Mouse (Mus musculus) layer of hippocampus, adult 18-20 months (tissue): ENCODE results near the gene Cux1. TPM values are rescaled to one million over a fixed set of nuclear protein-coding genes. Genes with fewer than 3 reads are reported as not detected.

ENCODE experiments used
- DNase-seq, 2 experiments: peaks; one replicate each; pipeline ENCODE4 v3.0.0; 2022; ENCODE audit warnings: low spot score in 2 of 2
- total RNA-seq, 2 experiments: library from RNA; stranded (reverse); gene quantifications; 2 replicates each; pipeline ENCODE4 v1.2.3; 2021

Gene Cux1
- total RNA-seq, 2 experiments from 2014 or later: 38.2 to 39.5 TPM

DNA sequence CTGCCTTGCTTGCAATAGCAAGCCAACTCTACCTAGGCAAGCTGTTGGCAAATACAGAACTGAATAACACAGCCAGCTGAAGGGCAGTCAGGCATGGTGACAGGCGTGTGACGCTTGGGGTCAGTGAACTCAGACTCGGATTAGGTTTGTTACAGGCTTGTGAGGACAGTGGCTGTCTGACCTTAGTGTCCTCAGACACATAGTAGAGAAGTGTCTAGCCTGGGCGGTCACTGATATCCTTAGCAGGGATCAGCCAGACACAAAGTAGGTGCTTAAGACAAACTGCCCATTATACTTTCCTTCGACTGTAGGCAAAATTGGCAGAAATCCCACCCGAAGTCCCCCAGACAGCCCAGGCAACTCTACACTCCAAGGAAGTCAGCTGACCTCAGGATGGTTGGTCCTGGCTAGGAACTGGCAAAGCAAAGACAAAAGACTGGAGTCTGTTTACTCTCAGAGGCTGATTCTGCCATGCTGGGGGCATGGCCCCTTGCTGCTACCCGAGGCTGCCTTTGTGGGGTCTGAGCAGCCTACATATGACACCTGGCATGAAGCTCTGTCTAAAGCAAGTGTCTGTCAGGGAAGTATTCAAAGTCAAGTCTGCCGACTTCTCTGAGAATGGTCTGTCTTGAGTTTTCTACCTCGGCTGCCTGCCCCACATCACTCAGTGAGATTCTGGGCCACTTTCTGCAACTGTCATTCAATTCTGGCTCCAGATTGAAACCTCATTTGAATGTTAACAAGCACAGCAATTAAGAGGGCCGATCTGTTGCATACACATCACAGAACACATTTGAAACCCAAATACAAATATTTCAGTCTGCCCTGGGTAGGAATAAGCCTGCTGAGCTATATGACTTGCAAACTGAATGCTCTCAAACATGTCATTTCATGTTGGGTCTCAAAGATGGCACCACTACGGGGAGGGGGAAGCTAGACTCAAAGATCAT is 124.8 kb downstream of the Cux1 start:
- peak in 1 of 2 experiments; percentile 23 for DNase-seq

DNA sequence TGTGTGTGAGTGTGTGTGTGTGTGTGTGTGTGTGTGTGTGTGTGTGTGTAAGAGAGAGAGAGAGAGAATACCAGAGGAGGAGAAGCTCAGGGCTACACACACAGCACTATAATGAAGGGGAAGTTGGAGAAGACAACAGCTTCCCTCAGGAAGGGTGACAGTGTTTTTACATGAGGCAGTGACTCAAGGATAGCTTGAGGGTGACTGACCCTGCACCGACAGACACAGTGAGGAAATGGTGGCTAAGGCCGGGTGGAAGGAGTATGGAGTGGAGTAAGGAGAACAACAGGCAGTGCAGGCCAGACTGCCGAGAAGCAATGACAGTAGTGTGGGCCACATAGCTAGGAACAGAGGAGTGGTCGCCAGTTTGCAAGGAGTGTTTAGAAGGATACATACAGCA is 137.6 kb downstream of the Cux1 start:
- DNase-seq: no peak

DNA sequence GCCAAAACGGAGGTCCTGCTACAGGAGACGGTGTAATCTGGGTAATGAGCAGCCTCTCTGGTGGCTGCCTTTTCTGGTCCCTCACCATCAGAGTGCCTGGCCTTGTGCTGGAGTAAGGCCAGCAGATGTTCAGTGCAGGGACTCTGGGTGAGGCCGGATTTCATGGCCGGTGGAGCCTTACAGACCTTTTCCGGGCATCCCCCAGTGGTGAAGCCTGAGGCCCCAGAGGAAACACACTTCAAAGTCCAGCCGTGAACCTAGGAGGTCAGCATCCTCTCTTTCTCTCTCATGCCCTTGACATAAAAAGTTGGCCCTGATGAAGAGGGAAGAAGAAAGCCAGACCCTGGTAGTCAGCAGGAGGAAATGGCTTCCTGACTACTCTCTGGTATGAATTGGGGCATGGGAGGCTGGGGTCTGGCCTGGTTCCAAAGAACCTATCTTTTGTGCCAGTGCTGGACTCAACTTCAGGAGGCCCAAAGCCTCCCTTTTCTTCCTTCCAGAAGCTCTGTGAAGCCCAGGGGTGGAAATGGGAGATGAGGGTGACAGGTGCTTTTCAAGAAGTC is 138.7 kb downstream of the Cux1 start:
- no peak for DNase-seq

DNA sequence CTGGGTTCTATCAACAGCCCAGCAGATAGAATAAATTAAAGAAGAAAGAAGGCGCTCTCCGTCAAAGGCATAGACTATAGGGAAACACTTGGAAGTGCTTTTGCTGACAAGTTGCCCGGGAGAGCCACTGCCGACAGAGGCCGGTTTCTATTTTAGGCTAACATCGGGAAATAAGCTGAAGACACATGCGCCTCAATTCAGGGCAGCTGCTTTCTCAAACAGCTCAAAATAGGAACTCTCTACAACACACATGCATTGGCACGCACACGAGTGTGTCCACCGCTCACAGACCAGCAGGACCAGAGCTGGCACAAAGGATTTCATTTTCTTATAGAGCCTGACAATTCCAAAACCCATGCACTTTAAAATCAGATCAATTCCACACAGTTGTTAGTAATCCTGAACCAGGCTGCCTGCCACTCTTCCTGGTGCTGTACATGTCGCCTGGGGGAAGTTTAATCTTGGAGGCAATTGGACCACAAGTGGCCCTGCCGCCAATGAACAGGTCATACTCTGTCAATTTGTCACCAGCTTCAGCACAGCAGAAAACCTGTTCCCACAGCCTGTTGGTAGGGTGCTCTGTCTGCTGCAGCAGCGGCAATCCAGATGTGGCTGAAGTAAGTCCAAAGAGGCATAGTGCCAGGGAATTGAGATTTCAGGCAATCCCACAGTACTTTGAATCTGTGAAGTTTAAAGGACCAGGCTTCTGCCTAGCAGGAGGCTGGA is 139.4 kb downstream of the Cux1 start:
- DNase-seq: peak in 1 of 2 experiments; percentile 15

DNA sequence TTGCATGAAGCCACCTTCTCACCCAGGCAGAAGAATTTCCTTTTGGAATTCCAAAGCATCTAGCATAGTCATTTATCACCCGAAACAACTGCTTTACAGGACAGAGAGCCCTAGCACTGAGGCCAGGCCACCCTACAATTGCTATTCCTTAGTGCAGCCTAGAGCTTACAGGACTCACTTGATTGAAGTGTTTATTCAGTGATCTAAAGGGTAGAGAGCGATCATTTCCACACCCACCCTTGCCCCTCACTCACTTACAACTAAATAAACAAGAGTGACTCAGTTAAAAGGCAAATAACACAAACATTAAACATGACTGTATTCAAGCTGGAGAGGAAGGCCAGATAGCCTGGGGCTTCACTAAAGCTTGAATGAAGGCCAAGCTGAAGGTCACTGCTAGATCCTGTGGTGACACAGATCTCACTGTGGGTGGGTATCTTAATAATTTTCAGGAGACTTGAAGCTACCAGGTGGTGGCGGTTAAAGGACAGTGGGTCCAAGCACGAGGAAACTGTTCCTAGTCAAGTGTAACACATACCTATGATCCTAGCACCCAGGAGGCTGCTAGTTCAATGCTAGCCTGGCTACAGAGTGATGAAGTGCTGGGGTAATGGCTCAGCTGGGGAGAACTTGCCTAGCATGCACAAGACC is 140.0 kb downstream of the Cux1 start:
- no peak for DNase-seq

DNA sequence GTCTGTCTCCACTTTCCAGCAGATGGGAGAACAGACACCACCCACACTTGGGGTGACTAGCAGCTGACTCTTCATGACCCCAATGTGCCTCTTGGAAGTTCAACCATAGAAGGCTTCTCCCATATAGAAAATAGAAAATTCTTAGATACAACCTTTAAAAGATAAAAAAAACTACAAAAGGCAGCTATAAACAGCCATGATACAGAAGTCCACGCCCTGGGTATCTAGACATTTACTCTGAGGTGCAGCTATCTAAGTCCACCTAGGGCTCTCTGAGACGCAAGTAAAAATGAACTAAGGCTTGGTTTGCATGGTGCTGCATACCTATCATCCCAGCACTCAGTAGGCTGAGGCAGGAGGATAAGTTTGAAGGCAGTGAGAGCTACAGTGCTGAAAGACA is 144.3 kb downstream of the Cux1 start:
- no peak for DNase-seq

DNA sequence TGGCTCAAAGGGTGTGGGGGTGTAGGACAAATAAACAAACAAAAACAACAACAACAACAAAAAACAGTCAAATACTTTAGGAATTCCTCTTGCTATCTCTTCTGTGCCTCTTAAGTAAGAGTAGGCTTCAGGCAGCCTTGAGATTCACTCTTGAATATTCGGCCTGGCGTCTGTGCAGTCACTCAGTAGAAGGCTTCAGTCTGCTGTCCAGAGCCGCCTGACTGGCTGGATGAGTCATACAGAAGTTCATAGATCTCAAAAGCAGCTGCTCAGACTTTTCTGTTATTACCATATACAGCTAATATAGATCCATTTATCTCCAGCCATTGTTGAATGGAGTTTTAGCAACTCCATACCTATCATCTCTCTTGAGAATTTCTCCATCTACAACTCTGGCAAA is 145.4 kb downstream of the Cux1 start:
- DNase-seq: no peak

DNA sequence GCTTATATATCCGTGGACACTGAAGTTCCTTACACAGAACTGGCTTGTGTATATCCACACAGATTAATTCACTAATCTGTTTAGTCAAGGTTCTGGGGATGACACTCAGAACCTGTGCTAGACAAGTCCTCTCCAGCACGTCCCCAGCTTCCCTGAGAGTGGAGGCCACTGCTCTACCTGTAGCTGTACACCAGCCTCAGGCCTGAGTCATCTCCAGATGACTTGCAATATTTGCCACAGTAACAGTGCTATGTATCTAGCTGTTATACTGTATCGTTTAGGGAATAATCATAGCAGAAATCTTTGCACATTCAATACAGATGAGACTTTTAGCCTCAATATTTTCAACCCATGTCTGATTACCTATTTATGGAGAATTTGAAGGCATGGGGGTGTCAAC is 146.0 kb downstream of the Cux1 start:
- no peak for DNase-seq

DNA sequence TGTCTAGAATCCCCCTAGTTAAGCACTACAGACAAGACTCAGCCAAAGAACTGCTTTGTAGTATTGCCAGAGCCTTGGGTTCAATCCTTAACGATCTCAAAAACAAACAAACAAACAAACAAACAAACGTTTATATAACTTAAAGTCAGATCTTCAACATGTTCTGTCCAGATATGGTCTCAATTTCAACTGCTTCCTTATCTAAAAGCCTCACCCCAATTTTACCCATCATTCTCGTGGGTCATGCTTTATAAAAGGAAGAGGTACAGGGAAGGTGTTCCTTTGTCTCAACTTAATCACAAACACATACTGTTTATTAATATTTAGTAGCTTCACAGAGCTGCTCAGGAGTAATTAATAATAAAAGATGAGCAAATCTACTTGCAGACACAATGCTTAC is 146.9 kb downstream of the Cux1 start:
- DNase-seq: no peak

DNA sequence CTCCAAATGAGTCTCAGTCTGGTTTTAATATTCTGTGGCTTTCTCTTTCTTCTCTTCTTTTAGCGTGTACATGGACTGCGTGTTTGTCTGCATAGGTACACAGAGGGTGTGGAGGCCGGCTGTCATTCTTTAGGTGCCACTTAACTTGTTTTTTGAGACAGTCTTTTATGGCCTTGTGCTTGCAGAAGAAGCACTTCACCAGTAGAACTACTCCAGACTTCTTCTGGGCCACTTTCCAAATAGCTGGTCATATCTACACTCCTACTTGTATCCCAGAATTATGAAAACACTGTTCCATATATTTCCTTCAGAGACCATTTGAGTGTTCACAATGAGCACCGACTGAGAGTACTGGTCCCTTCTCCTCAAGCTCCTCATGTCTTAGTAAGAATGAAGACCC is 149.4 kb downstream of the Cux1 start:
- no peak for DNase-seq

DNA sequence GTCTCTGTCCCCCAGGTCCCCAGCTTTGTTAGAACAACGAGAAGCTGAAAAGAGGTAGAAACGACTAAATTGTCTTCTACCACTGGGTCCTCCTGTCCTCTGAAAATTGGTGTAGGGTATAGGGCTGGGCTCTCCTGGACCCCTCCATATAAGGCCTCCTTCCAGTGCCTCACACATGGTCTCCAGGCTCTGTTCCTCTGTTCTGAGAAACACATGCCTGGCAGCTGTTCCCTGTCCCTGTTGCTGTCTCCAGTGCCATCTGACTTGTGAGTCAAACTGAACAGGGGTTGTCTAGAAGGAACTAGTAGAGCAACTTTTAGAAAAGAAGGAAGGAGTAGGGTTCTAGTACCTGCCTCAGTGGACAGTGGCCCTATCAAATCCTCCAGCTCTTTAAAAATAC is 152.8 kb downstream of the Cux1 start:
- DNase-seq: no peak

DNA sequence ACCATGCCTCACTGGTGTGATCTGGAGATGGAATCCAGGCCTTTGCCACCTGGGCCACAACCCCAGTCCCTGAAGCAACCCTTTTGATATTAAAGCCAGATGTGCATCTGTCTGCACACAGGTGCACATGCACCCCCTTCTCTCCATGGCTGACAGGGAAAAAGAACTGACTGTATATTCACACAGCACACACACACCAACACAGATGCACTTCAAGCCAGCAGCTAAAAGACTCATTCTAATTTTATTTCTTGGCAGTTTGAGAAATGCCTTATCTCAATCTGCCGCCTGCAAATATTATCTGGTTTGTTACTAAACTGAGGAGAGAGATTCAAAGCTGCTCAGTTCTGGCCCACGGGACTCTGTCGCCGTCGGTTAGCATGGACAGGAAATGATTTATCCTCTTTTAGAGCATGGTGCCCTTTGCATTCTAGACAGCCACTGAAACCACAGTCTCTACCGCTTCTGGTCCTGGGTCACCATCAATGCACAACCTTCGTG is 156.6 kb downstream of the Cux1 start:
- peak in 1 of 2 experiments; percentile 14 for DNase-seq

DNA sequence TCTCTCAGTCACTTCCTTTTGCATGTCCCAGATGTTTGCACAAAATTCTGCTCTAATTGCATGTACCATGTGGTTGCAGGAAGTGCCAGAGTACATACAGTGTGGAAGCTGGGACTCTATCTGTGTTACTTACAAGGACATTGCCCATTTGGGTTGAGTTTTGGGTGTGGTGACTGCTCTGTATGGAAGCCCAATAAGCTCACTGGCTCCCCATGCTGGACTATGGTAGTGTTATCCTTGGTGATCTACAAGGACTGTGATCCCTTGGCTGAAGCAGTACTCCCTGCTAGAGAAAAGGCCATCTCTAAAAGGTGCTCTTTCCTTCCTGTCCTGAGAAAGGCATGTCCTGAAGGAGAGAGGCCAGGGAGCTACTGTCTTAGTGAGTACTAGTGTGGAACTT is 160.9 kb downstream of the Cux1 start:
- no peak for DNase-seq

DNA sequence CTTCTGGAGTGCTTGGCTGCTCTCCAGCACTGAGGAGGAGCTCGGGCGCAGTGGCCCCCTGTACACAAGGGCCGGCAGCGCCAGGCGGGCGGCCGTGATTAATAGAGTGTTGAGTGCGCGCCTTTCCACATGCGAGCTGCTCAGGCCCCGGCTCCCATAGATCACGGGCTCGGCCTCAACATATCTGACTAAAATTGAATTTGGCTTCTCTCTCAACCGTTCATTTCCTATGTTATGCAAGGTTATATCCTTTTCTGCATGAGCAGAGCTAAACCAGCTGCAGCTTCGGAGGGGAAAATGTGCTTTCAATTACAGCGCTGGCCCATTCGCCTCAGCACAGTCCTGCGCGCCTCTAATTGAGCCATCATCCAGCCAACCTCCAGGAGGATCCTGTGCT is 163.7 kb downstream of the Cux1 start:
- DNase-seq: peak in 1 of 2 experiments; percentile 15

DNA sequence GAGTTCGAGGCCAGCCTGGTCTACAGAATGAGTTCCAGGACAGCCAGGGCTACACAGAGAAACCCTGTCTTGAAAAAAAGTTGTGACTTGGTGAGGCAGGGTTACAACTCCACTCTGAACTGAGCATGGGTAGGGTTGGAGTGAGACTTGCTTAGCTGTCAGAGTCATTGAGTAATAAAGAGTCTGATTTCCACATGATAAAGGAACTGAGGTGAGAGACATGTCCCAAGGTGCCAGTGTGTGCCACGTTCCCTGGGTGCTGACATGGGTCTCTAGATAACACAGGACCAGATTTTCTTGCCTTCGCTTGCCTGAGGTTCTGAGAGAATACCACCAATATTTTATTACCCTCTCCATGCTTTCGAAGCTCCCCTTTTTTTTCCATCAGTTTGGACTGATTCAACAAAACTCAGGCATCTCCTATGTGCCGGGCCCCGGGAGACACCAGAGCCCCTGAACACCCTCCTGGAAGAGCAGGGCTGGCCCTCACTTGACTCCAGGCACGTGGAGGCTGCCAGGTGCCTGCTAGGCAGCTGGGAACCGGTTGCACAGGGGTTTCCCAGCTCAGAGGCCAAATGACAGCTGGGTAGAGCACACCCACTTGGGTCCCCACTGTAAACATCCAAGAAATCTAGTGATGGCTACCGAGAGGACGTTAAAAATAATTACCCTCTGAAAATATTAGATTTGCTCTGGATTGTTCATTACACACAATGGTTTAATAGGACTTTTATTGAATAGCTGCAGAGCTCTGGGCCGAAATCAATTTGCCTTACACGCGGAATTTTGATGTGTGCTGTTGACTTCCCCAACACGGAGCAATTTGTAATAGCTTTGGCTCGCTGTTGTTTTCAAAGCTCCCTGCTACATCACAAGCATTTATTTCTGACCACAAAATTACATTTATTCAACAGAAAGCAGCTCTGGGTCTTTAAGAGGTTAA is 164.4 kb downstream of the Cux1 start:
- no peak for DNase-seq

DNA sequence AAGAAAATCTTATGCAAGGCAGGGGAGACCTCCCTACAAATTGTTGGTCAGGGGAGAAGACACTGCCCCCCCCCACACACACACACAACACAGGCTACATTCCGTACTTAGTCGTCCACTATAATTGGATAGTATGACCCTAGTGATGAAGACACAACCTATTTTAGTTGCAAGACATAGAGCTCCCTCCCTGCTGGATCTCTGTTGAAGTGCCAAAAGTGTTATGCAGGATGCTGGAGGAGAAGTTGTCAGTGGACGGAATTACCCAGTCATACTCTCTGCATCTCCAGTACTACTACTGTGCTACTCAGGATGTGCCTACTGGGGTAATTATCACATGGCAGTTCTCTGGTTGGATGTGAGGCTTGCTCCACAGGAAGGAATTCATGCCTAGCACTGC is 168.6 kb downstream of the Cux1 start:
- no peak for DNase-seq

DNA sequence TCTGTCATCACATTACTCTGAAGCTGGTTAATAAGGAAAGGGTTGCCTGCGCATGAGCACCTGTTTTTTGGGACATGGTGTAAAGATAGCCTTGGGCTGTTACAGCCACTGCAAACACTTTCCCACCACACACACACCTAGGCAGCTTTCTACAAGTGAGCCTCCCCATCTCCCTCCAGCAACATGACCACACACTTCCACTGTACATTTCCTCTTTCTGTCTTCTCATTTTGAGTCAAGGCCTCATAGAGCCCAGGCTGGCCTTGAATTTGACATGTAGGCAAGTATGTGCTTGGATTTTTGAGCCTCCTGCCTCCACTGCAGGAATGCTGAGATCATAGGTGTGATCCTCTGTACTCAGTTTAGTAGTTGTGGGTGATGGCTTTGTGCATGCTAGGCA is 170.6 kb downstream of the Cux1 start:
- DNase-seq: no peak

DNA sequence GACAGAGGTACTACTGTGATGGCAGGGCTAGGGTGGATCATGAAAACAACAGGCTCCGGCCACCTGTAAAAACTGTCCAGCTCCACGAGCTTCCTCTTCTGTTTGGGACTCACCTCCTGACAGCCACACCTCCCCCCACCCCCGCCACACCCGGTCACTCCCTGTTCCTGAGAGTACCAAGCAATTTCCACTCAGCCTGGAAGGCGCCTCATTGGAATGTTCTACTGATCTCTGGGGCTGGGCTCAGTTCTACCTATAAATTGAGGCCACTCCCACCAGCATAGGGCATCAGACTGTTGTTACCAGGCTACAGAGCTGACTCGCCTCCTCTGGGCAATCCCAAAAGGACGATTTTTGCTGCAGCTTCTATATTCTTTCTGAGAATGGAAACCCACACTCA is 171.0 kb downstream of the Cux1 start:
- DNase-seq: no peak

DNA sequence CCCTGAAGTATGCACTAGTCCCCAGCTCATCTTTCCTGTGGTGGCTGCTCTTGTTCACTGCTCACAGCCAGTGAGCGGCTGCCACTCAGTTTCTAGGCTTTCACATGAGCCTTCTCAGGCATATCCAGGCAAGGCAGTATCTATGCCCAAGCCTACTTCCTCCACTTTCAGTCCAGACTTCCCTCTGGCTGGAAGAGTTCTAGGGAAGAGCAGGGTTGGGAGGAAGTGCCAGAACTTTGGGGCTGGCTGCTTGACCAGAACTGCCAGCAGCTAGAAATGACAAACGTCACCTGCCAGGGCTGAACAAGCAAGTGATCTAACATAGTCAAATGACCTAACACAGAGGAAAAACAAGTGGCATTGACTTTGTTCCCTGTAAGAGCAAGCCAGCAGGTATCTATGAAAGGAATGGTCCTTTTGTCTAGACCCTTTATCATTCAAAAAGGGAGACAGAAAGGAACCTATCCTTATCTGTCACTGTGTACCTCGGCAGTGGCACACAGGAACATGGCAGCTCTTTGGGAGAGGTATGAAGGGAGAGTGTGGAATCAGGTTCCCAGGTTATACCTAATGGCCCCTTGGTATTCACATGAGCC is 171.6 kb downstream of the Cux1 start:
- no peak for DNase-seq
